Mouse (Mus musculus) lung, embryonic 14.5 days (tissue): ENCODE data around the gene 2010111I01Rik. TPM values are rescaled to one million over a fixed set of nuclear protein-coding genes. Genes with fewer than 3 reads are reported as not detected.

Source experiments
- ATAC-seq: fragments of 200-750 bp; cut with Nextera tagmentation; 2 replicates; pipeline ENCODE4 v1.8.0; 2017; ENCODE audit warnings: mild to moderate bottlenecking, moderate TSS enrichment, moderate library complexity; ENCODE audit not compliant: insufficient read depth
- DNase-seq: peaks from one replicate; pipeline ENCODE4 v3.0.0-alpha.2; 2015
- H3K27ac ChIP-seq: fragments of 300-500 bp; sonication (generic); 2 replicates; pipeline ENCODE4 v1.5.1; 2014; ENCODE audit warnings: low read depth, mild to moderate bottlenecking, moderate library complexity
- H3K27me3 ChIP-seq: fragments of 300-500 bp; sonication (generic); 2 replicates; pipeline ENCODE4 v1.6.1; 2014; ENCODE audit warnings: low read length, control low read depth; ENCODE audit not compliant: insufficient read depth
- H3K36me3 ChIP-seq: fragments of 300-500 bp; sonication (generic); 2 replicates; pipeline ENCODE4 v1.6.1; 2014; ENCODE audit warnings: control low read depth; ENCODE audit not compliant: insufficient read depth
- H3K4me1 ChIP-seq: fragments of 300-500 bp; sonication (generic); 2 replicates; pipeline ENCODE4 v1.6.1; 2014; ENCODE audit warnings: antibody characterized with exemption, control low read depth; ENCODE audit not compliant: insufficient read depth
- H3K4me2 ChIP-seq: fragments of 300-500 bp; sonication (generic); 2 replicates; pipeline ENCODE4 v1.6.1; 2014; ENCODE audit warnings: mild to moderate bottlenecking
- H3K4me3 ChIP-seq: fragments of 300-500 bp; sonication (generic); 2 replicates; pipeline ENCODE4 v1.5.1; 2014; ENCODE audit warnings: low read depth, low read length
- H3K9ac ChIP-seq: fragments of 300-500 bp; sonication (generic); 2 replicates; pipeline ENCODE4 v1.6.1; 2014
- H3K9me3 ChIP-seq: fragments of 300-500 bp; sonication (generic); 2 replicates; pipeline ENCODE4 v1.6.1; 2016; ENCODE audit warnings: low read depth, low read length, control low read depth
- CTCF ChIP-seq: IDR thresholded peaks from 2 replicates; pipeline ENCODE4 v1.5.1; 2016; ENCODE audit warnings: antibody characterized with exemption, low read depth
- WGBS: fragments of 180-500 bp; shearing (Covaris S2); extraction: QIAGEN DNeasy Blood & Tissue Kit; methylation state at CpG from one replicate; pipeline ENCODE4 v1.1.7; 2014; 5-methylcytosine and 5-hydroxymethylcytosine counted together
- polyA plus RNA-seq: library from polyadenylated mRNA; unstranded; fragments of >200 nt; fragmentation: Nextera tagmentation; extraction: Ambion mirVana; gene quantifications from 2 replicates; pipeline ENCODE4 v1.2.1, GENCODE M21; 2014

Gene 2010111I01Rik
- polyA plus RNA-seq, 1 experiment from 2014 or later: 156 TPM

DNA sequence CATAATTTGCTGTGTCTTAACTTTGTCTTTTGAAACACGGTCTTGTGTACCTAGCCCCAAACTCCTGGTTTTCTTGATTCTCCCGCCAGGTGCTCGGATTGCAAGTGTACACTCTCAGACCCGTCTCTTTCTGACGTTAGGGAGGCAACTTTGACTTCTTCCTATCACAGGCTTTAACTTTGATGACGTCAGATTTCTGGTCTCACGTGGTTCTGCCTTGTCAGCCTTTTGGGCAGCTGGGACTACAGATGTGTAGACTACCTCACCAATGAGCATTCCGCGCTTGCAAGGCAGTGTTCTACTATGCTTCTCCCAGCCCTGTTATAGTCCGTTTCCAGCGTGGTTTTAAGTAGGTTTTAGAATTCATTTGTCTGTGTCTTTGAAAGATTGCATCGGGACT is 137.1 kb downstream of the 2010111I01Rik start:
- Histone ChIP-seq H3K4me3 (no peak overlapping the region), H3K4me1 (peaks cover 22% of the 10 kb centered on the region), H3K4me2 (no peak overlapping the region), H3K27ac (no peak overlapping the region), H3K9ac (no peak overlapping the region), H3K27me3 (no peaks in the 10 kb centered on the region), H3K36me3 (no peaks in the 10 kb centered on the region), H3K9me3 (no peaks in the 10 kb centered on the region)
- TF ChIP-seq CTCF: no peak
- no peak for DNase-seq
- 62% methylated on average over 12 of the region's 12 CpGs for WGBS
- no peak for ATAC-seq

DNA sequence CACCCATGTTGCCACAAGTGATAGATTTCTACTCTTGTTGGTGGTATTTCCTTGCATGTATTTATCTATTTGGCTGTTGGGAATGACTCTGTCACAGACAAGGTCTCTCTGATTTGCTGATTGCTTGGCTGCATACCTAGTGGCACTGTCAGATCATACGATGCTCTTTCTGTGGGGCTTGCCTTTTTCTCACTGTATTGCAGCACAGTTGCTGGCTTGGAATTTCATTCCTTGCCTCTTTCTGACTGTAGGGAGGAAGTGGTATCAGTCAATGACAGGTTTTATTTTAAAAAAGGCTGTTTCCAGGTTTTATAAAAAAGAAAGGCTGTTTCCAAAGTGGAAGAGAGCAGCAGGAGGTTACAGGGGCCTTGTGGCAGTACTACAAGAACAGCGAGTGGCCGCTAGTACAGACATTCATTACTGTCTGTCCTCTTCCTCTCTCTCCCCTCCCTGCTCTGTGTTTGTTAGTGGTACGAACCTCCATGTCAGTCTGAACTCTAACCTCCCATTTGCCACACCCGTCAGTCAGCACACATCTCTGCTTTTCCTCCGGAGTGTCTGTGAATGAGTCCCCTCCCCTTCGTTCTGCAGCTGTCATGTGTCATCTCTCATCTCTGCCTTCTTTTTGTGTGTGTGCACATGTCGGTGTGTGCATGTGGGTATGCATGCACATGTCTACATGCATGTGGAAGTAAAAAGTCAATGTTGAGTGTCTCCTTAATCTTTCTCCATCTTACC is 138.3 kb downstream of the 2010111I01Rik start:
- Histone ChIP-seq H3K4me2 (no peak overlapping the region), H3K27ac (peak overlapping the region; percentile 65; the same call in 1 of the 2 replicates), H3K9ac (no peak overlapping the region), H3K9me3 (no peaks in the 10 kb centered on the region), H3K27me3 (no peaks in the 10 kb centered on the region), H3K4me1 (peaks cover 14% of the 10 kb centered on the region), H3K4me3 (no peak overlapping the region), H3K36me3 (no peaks in the 10 kb centered on the region)
- peak; percentile 67 for DNase-seq
- no peak for TF ChIP-seq CTCF
- ATAC-seq: peak; percentile 78
- WGBS: 25% methylated on average over 8 of the region's 8 CpGs

DNA sequence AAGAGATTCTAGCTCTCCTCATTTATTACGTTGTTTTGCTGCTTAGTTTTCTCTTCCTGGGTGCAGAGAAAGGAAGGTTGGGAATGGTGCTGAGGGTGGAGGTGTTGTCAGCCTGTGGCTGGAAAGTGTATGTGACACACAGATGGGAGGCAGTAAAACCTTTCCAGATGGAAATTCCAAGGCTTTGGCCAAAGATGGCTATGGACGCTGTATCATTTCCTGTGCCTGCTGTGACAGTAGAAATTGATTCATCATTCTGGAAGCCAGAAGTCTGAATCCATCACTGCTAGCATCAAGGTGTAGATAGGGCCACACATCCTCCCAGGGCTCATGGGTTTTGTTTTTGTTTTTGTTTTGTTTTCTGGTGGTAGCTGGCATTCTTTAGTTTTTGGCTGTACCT is 141.9 kb downstream of the 2010111I01Rik start:
- H3K4me3 ChIP-seq: no peak overlapping the region
- no peak overlapping the region for H3K4me2 ChIP-seq
- no peaks in the 10 kb centered on the region for H3K9me3 ChIP-seq
- no peak overlapping the region for H3K9ac ChIP-seq
- DNase-seq: no peak
- H3K4me1 ChIP-seq: peaks cover 33% of the 10 kb centered on the region
- no peak for ATAC-seq
- H3K36me3 ChIP-seq: no peaks in the 10 kb centered on the region
- no peak for TF ChIP-seq CTCF
- 0 out of 2 replicates have a peak overlapping the region, but pooled peaks have one; percentile 12 for H3K27ac ChIP-seq
- no peaks in the 10 kb centered on the region for H3K27me3 ChIP-seq
- WGBS: 46% methylated on average over 2 of the region's 2 CpGs

DNA sequence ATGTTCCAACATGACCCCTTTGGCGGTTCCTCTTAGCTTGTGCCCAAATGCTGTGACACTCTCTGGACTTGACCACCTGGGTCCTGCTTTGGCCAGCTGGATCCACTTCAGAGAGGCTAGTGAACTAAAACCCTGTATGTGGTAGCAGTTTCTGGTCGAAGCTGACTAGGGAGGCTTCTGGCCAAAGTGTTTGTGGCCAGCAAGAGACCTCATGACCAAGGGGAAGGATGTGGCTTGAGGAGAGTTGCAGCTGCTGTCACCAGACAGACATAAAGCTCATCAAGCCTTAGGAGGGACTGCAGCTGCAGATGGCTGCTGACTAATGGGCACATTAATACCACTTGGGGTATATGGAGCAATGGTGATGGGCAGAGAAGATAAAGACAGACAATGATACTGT is 143.9 kb downstream of the 2010111I01Rik start:
- Histone ChIP-seq H3K4me3 (no peak overlapping the region), H3K9ac (no peak overlapping the region), H3K27me3 (no peaks in the 10 kb centered on the region), H3K4me2 (no peak overlapping the region), H3K9me3 (no peaks in the 10 kb centered on the region), H3K27ac (peak overlapping the region; percentile 47), H3K4me1 (peaks cover 38% of the 10 kb centered on the region), H3K36me3 (no peaks in the 10 kb centered on the region)
- ATAC-seq (peak; percentile 60), DNase-seq (peak; percentile 71)
- no peak for TF ChIP-seq CTCF
- WGBS: 37% methylated on average over 2 of the region's 2 CpGs

DNA sequence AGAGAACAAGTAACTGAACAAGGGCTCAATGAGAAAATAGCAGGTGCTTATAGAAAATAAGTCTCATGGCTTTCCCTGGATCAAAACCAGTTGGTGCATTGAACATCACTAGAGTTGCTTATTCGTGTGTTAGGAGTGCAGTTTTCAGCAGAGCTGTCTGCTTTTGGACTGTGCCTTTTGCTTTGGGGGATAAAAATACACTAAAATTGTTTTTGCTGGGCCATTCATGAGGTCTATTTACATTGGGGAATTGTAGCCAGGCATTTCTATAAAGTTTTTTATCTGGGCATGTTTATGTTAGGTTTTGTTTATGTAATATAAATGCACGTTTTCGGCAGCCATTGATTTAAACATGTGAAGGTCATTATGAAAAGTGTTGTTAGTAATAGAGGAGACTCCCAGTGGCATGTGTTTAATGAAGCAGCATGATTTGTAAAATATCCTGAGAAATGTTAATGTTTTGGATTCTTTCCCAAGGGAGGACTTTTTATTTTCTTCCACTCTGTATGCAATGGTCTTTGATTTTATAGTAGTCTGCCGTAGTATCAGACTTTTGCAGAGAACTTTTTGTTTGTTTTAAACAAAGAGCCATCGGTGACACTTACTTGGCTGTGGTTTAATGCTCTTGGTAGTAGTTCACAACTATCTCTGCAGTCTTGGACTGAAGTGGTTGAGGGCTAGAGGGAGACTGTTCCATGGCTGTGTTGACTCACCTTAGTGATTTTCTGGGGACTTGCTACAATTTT is 146.8 kb downstream of the 2010111I01Rik start:
- H3K36me3 ChIP-seq: no peaks in the 10 kb centered on the region
- no peak overlapping the region for H3K9ac ChIP-seq
- DNase-seq (peak; percentile 89), ATAC-seq (peak; percentile 79)
- H3K4me2 ChIP-seq: peak overlapping the region; percentile 15; the same call in 1 of the 2 replicates
- no peaks in the 10 kb centered on the region for H3K9me3 ChIP-seq
- 26% methylated on average over 5 of the region's 5 CpGs for WGBS
- no peaks in the 10 kb centered on the region for H3K27me3 ChIP-seq
- no peak overlapping the region for H3K4me3 ChIP-seq
- peaks cover 48% of the 10 kb centered on the region for H3K4me1 ChIP-seq
- no peak for TF ChIP-seq CTCF
- H3K27ac ChIP-seq: peak overlapping the region; percentile 91

GRCm38 (mm10) chr13:63112043-63112597 is 147.4 kb downstream of the 2010111I01Rik start:
- no peak for TF ChIP-seq CTCF
- Histone ChIP-seq H3K4me2 (peak overlapping the region; percentile 15), H3K9me3 (no peaks in the 10 kb centered on the region), H3K4me1 (peaks cover 46% of the 10 kb centered on the region), H3K36me3 (no peaks in the 10 kb centered on the region), H3K4me3 (no peak overlapping the region), H3K9ac (0 out of 2 replicates have a peak overlapping the region, but pooled peaks have one; percentile 4), H3K27ac (peak overlapping the region; percentile 91), H3K27me3 (no peaks in the 10 kb centered on the region)
- DNase-seq: peak; percentile 72
- whole genome bisulfite sequencing: 40% methylated on average over 4 of the region's 4 CpGs
- ATAC-seq: peak; percentile 19; the same call in 1 of the 2 replicates
